Mouse (Mus musculus): Measurements from ENCODE around the gene Tmem132e. TPM values are rescaled to one million over a fixed set of nuclear protein-coding genes. Genes with fewer than 3 reads are reported as not detected.

Tmem132e gene
- polyA plus RNA-seq, 1 experiment from 2014 or later: 0.36 TPM

GRCm38 (mm10) chr11:82448485-82448884 is 59.8 kb downstream of the Tmem132e start:
- Histone ChIP-seq H3K27me3 (no peaks in the 10 kb centered on the region; the same call in 1 of the 2 replicates), H3K4me1 (peaks cover 19% of the 10 kb centered on the region), H3K4me3 (no peak overlapping the region), H3K36me3 (ENCODE audit: poor library complexity, severe bottlenecking) (no peaks in the 10 kb centered on the region), H3K9ac (no peak overlapping the region), H3K9me3 (replicated peaks) (no peaks in the 10 kb centered on the region), H3K27ac (no peak overlapping the region), H3K4me2 (no peak overlapping the region)
- ATAC-seq: no peak
- WGBS: 76% methylated on average over 9 of the region's 9 CpGs

GRCm38 (mm10) chr11:82452516-82452915 is 63.8 kb downstream of the Tmem132e start:
- Histone ChIP-seq H3K27ac (no peak overlapping the region), H3K4me3 (no peak overlapping the region), H3K4me2 (no peak overlapping the region), H3K9me3 (replicated peaks) (no peaks in the 10 kb centered on the region), H3K4me1 (peaks cover 19% of the 10 kb centered on the region), H3K27me3 (no peaks in the 10 kb centered on the region), H3K36me3 (ENCODE audit: poor library complexity, severe bottlenecking) (no peaks in the 10 kb centered on the region), H3K9ac (no peak overlapping the region)
- no peak for ATAC-seq
- 48% methylated on average over 5 of the region's 5 CpGs for WGBS

- Histone ChIP-seq H3K27ac (0 out of 2 replicates have a peak overlapping the region, but pooled peaks have one; percentile 15), H3K36me3 (ENCODE audit: poor library complexity, severe bottlenecking) (no peaks in the 10 kb centered on the region), H3K4me1 (peaks cover 19% of the 10 kb centered on the region), H3K9ac (no peak overlapping the region), H3K4me3 (no peak overlapping the region), H3K9me3 (replicated peaks) (no peaks in the 10 kb centered on the region), H3K27me3 (no peaks in the 10 kb centered on the region), H3K4me2 (no peak overlapping the region)
- ATAC-seq: 0 out of 2 replicates have a peak, but pooled peaks have one; percentile 36
- 60% methylated on average over 7 of the region's 7 CpGs for WGBS
Measured at GRCm38 (mm10) chr11:82453230-82453629, 64.5 kb downstream of the Tmem132e start.

- Histone ChIP-seq H3K27ac (no peak overlapping the region), H3K4me3 (no peak overlapping the region), H3K27me3 (no peaks in the 10 kb centered on the region), H3K4me1 (peaks cover 15% of the 10 kb centered on the region; the same call in 1 of the 2 replicates), H3K36me3 (ENCODE audit: poor library complexity, severe bottlenecking) (no peaks in the 10 kb centered on the region), H3K4me2 (no peak overlapping the region), H3K9me3 (replicated peaks) (no peaks in the 10 kb centered on the region), H3K9ac (no peak overlapping the region)
- 74% methylated on average over 7 of the region's 7 CpGs for WGBS
- ATAC-seq: no peak
Measured at GRCm38 (mm10) chr11:82461326-82461725, 72.6 kb downstream of the Tmem132e start.

GRCm38 (mm10) chr11:82465536-82465935 is 76.8 kb downstream of the Tmem132e start:
- Histone ChIP-seq H3K9ac (no peak overlapping the region), H3K4me1 (peaks cover 20% of the 10 kb centered on the region), H3K27me3 (peaks cover 5% of the 10 kb centered on the region), H3K36me3 (ENCODE audit: poor library complexity, severe bottlenecking) (no peaks in the 10 kb centered on the region), H3K4me2 (no peak overlapping the region), H3K27ac (no peak overlapping the region), H3K4me3 (no peak overlapping the region), H3K9me3 (replicated peaks) (no peaks in the 10 kb centered on the region)
- no peak for ATAC-seq
- 94% methylated on average over 9 of the region's 9 CpGs for WGBS

- Histone ChIP-seq H3K36me3 (ENCODE audit: poor library complexity, severe bottlenecking) (no peaks in the 10 kb centered on the region), H3K27ac (no peak overlapping the region), H3K9ac (no peak overlapping the region), H3K4me3 (no peak overlapping the region), H3K27me3 (peaks cover 12% of the 10 kb centered on the region), H3K4me2 (no peak overlapping the region), H3K9me3 (replicated peaks) (no peaks in the 10 kb centered on the region), H3K4me1 (peaks cover 10% of the 10 kb centered on the region)
- ATAC-seq: no peak
- 68% methylated on average over 7 of the region's 7 CpGs for WGBS
Measured at GRCm38 (mm10) chr11:82467218-82467617, 78.5 kb downstream of the Tmem132e start.

GRCm38 (mm10) chr11:82471076-82471475 is 82.4 kb downstream of the Tmem132e start:
- Histone ChIP-seq H3K27me3 (peaks cover 15% of the 10 kb centered on the region), H3K27ac (no peak overlapping the region), H3K9ac (no peak overlapping the region), H3K4me2 (no peak overlapping the region), H3K4me1 (peaks cover 26% of the 10 kb centered on the region), H3K9me3 (replicated peaks) (no peaks in the 10 kb centered on the region), H3K4me3 (no peak overlapping the region), H3K36me3 (ENCODE audit: poor library complexity, severe bottlenecking) (no peaks in the 10 kb centered on the region)
- WGBS: 76% methylated on average over 1 of the region's 1 CpGs
- no peak for ATAC-seq

- no peak overlapping the region for H3K4me3 ChIP-seq
- no peaks in the 10 kb centered on the region for H3K36me3 ChIP-seq (ENCODE audit: poor library complexity, severe bottlenecking)
- peaks cover 15% of the 10 kb centered on the region for H3K27me3 ChIP-seq
- H3K9me3 ChIP-seq (replicated peaks): no peaks in the 10 kb centered on the region
- peak overlapping the region; percentile 25 for H3K4me2 ChIP-seq
- peak overlapping the region; percentile 65 for H3K27ac ChIP-seq
- H3K9ac ChIP-seq: peak overlapping the region; percentile 37
- peak; percentile 79 for ATAC-seq
- peaks cover 24% of the 10 kb centered on the region for H3K4me1 ChIP-seq
- WGBS: 12% methylated on average over 12 of the region's 12 CpGs
Measured at GRCm38 (mm10) chr11:82473137-82473621, 84.5 kb downstream of the Tmem132e start.

GRCm38 (mm10) chr11:82476092-82476491 is 87.4 kb downstream of the Tmem132e start:
- ATAC-seq: no peak
- Histone ChIP-seq H3K4me3 (no peak overlapping the region), H3K36me3 (ENCODE audit: poor library complexity, severe bottlenecking) (no peaks in the 10 kb centered on the region), H3K27me3 (peaks cover 9% of the 10 kb centered on the region; the same call in 1 of the 2 replicates), H3K9ac (no peak overlapping the region), H3K27ac (no peak overlapping the region), H3K4me1 (peaks cover 33% of the 10 kb centered on the region), H3K4me2 (no peak overlapping the region), H3K9me3 (replicated peaks) (no peaks in the 10 kb centered on the region)
- WGBS: 46% methylated on average over 4 of the region's 4 CpGs

- H3K9ac ChIP-seq: no peak overlapping the region
- 0 out of 2 replicates have a peak, but pooled peaks cover 3% of the 10 kb centered on the region for H3K27me3 ChIP-seq
- H3K36me3 ChIP-seq (ENCODE audit: poor library complexity, severe bottlenecking): no peaks in the 10 kb centered on the region
- no peaks in the 10 kb centered on the region for H3K9me3 ChIP-seq (replicated peaks)
- no peak overlapping the region for H3K4me2 ChIP-seq
- peaks cover 29% of the 10 kb centered on the region for H3K4me1 ChIP-seq
- H3K4me3 ChIP-seq: no peak overlapping the region
- ATAC-seq: no peak
- no peak overlapping the region for H3K27ac ChIP-seq
- 57% methylated on average over 3 of the region's 3 CpGs for WGBS
Measured at GRCm38 (mm10) chr11:82477412-82477811, 88.7 kb downstream of the Tmem132e start.

GRCm38 (mm10) chr11:82480941-82481340 is 92.2 kb downstream of the Tmem132e start:
- Histone ChIP-seq H3K36me3 (ENCODE audit: poor library complexity, severe bottlenecking) (no peaks in the 10 kb centered on the region), H3K27me3 (no peaks in the 10 kb centered on the region), H3K4me1 (peaks cover 14% of the 10 kb centered on the region; the same call in 1 of the 2 replicates), H3K9ac (no peak overlapping the region), H3K4me3 (no peak overlapping the region), H3K9me3 (replicated peaks) (no peaks in the 10 kb centered on the region; the same call in 1 of the 2 replicates), H3K4me2 (no peak overlapping the region), H3K27ac (no peak overlapping the region)
- no peak for ATAC-seq
- WGBS: 68% methylated on average over 3 of the region's 3 CpGs

GRCm38 (mm10) chr11:82487359-82488086 is 98.8 kb downstream of the Tmem132e start:
- no peak for ATAC-seq

More at GRCm38 (mm10) chr11:82487359-82488086, 98.8 kb downstream of the Tmem132e start:
- Histone ChIP-seq H3K4me2 (no peak overlapping the region), H3K27me3 (no peaks in the 10 kb centered on the region), H3K9me3 (replicated peaks) (no peaks in the 10 kb centered on the region; the same call in 1 of the 2 replicates), H3K9ac (no peak overlapping the region), H3K36me3 (ENCODE audit: poor library complexity, severe bottlenecking) (no peaks in the 10 kb centered on the region), H3K27ac (no peak overlapping the region), H3K4me1 (peaks cover 10% of the 10 kb centered on the region), H3K4me3 (no peak overlapping the region)
- WGBS: 39% methylated on average over 8 of the region's 8 CpGs

All from forebrain, embryonic 13.5 days (tissue).